Mouse (Mus musculus) monocyte, adult 5-6 weeks (primary cell): ENCODE results near the gene C2cd4d. TPM values are rescaled to one million over a fixed set of nuclear protein-coding genes. Genes with fewer than 3 reads are reported as not detected.

Source experiments
- ATAC-seq: fragments of 153-309, 156-312 bp; replicated peaks from 2 replicates; pipeline ENCODE4 v1.8.0; 2017; ENCODE audit warnings: mild to moderate bottlenecking; ENCODE audit not compliant: low TSS enrichment, insufficient number of reproducible peaks, severe bottlenecking, poor library complexity, low FRiP score
- total RNA-seq: library from RNA; stranded (forward); fragments of 200-1000, 200-491, 200-594 nt; gene quantifications from 3 replicates; pipeline ENCODE4 v1.2.3, GENCODE M21; 2017

The C2cd4d gene
- total RNA-seq: not detected in 3 replicates

DNA sequence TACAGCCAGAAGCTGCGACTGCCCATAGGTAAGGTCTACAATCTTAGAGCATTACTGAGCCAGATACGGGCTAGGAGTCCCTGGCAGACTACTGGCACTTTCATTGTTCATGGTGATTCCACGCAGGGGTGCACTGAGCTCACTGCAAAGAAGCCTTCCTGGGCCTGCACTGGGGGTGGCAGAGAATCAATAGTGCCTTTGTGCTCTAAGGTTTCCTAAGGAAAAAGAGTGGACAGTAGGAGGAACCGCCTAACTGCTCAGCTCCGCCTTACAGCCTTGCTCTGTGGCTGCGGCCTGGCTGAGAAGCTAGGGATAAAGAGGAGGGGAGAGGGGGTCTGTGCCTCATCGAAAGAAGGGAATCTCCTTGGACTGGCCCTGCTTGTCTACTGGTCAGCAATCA is at the start of gene C2cd4d:
C2cd4d (plus strand) TSS at position 301 of the 400 bp plus-strand sequence.
- no peak for ATAC-seq

DNA sequence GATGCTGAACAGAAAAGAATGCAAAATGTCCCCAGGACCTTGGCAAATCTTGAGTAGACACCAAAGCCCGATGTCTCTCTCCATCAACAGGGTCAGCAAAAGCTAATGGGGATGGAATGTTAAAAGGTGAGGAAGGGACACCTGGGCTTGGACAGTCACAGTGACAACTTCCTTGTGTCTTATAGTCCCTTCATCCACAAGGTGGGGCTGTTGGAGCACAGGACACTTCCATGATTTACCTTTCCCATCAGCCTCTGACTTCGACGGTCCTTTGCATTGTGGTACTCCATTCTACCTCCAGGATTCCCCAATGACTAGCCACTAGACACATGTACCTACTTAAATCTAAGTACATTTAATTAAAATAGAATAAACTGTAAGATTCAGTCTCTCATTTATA is 33.6 kb upstream of the C2cd4d start:
- ATAC-seq: no peak

DNA sequence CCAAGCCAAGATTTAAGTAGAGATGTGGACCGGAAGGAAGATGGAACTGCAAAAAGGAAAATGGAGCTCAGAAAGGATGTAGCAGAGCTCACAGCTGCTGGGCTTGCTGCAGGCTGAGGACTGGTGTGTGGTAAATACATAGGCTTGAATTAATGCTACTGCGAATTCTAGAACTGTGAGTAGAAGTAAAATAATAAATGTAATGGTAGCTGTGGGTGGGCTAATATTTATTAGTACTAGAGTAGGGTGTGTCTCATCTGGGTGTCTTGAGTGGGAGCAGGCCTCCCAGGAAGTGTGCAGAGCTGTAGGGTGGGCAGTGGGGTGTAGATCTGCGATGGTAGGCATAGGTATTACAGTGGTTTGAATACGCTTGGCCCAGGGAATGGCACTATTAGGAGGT is 27.8 kb upstream of the C2cd4d start:
- ATAC-seq: no peak

DNA sequence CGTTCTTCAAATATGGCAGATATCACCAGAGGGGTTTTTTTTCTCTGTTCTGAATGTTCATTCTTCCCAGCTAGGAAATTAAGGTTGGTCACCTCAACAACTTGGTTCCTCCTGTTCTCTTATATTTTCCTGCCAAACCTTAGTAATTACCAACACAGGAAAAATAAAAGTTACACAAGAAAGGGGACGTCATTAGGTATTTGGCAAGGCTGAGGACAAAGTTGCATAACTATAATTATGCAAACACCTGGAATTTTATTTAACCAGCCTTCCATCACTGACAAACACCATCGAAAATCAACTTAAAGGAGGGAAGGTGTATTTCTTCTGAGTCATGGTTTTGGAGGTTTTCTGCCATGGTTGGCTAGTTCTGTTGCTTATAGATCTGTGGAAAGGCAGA is 23.7 kb upstream of the C2cd4d start:
- no peak for ATAC-seq

DNA sequence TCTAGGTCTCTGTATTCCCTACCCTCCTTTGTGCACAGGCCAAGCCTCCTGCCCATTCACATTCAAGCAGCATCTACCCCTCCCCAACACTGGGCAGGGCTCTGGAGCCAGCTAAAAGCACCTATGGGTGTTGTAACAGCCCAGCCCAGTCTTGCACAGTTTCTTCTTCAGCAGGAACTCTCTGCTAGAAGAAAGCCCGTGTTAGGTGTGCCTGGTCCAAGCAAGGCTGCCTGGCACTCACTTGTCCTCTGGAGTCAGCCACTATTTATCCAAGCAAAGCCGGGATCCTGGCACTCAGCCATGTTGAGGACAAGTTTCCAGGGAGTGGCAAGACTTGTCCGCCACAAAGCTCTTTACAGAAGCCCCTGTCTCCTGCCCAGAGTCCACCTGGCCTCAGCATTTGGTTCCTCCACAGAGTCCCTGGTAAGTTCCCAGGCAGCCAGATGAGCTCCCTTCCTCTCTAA is 20.2 kb upstream of the C2cd4d start, which contains the start of gene Them5:
Them5 (plus strand) TSS at position 141 of the 464 bp plus-strand sequence.
- ATAC-seq: no peak

DNA sequence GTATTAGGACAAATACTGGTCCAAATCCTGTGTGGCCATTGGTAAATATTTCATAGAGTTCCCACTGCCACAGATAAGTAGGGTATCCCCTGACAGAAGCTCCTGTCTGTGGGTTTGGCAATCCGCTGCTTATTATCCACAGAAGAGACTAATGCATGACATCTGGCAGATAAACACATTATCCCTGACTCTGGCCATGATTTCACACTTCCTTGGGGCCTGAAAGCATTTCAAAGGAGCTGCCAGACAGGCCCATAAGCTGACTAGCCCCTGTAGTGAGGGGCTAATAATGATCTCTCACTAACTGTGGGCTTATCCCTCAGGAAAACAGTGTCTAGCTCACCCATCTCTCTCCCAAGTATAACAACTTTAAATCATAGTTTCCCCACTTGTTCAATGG is 19.7 kb upstream of the C2cd4d start:
- no peak for ATAC-seq

DNA sequence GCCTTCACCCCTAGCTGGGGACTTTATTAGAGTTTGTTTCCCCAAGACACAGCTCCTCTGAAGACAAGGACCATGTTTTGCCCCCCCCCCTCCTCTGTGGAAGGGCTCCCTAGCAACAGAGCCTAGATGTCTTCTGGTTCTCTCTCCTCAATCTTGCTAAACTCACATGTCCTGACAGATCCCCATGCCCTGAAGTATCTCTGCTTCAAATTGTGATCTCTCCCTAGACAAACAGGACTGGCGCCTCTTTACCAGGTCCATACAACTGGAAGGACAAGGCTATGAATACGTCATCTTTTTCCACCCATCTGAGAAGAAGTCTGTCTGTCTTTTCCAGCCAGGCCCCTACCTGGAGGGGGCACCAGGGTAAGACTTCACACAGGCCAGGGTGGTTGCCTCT is 18.1 kb upstream of the C2cd4d start:
- no peak for ATAC-seq

DNA sequence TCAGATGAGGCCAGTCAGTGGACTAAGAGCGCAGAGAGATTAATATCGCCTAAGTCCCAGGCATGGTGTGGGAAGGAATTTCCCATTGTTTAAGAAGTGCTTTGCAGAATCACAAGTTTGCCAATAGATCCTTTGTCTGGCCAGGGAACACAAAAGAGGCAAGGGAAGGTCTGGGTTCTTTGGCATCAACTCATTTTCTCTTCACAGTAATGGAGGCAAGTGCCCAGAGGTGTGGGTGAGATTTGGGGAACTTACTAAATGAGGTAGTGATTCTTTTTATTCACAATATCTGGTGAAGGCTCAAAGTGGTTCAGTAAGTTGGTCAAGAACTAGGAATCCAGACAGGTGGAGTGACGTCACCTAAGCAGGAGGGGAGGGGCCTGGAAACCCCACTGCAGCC is 17.3 kb upstream of the C2cd4d start:
- ATAC-seq: no peak

DNA sequence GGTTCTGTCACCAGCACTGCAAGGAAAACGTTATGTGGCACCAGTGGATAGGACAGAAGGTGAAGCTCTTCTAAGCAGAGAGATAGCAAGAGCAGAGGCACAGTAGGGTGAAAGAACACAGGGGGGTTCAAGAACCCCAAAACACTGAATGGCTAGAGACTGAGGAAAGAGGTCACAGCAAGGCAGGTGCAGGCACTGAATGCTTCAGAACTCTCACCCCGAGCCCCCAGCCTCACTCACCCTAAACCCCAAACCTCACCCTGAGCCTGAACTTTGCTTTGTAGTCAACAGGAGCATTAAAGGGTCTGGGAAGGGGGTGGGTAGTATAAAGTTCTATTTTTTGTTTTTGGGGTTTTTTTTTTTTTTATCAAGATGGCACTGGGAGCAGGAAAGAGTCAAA is 14.1 kb upstream of the C2cd4d start:
- no peak for ATAC-seq

DNA sequence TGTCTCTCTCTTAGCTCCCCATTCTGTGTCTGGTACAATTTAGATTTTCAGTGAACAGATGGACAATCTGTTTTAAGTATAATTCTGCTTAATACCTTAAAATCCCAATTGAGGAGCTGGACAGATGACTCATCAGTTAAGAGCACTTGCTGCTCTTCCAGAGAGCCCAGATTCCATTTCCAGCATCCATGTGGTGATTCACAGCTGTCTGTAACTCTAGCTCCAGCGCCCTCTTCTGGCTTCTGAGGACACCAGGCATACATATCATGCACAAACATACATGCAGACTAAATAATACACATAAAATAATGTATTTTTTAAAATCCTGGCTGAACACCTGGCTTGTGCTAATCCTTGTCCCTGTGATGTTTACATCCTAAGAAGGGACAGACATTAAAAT is 1.4 kb upstream of the C2cd4d start:
- ATAC-seq: no peak

DNA sequence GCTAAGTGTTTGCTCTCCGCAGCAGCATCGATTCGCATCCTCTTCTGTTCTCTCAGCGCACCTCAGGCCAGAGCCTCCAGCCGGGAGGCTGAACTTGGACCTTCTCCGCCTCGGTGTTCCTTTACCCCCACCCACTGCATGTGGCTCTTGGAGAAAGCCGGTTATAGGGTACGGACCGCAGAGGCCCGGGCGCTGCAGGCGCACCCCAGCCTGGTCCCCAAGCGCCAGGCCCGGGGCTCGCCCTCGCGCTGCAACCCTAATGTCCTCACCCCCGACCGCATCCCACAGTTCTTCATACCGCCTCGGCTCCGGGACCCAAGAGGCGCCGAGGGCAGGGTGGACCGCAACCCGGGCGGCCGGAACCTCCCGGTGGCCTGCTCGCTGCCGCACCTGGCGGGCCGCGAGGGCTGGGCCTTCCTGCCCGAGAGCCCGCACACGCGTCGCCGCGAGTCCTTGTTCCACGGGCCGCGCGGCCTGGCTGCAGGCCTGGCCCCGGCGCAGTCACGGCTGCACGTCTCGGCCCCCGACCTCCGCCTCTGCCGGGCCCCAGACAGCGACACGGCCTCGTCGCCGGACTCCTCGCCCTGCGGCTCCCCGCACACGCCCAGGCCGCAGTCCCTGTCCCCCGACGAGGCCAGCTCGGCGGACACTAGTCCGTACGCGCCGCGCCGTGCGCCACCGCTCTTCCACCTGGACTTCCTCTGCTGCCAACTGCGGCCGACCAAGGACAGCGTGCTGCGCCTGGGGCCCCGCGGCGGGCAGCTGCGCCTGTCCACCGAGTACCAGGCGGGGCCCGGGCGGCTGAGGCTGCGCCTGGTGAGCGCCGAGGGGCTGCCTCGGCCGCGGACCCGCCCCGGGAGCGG is 1.3 kb downstream of the C2cd4d start:
- no peak for ATAC-seq

DNA sequence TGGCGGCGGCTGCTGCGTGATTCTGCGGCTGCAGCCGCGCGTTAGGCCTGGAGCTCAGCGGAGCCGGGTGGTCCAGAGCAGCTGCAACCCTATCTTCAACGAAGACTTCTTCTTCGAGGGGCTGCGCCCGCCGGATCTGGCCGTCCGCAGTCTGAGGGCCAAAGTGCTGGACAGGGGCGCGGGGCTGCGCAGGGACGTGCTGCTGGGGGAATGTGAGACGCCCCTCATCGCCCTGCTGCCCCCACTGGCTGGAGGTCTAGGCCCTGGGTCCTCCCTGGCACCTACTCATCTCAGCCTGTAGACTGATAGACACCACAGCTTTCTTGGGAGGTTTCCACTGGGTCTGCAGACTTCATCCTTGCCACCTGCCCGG is 1.9 kb downstream of the C2cd4d start:
- ATAC-seq: no peak

DNA sequence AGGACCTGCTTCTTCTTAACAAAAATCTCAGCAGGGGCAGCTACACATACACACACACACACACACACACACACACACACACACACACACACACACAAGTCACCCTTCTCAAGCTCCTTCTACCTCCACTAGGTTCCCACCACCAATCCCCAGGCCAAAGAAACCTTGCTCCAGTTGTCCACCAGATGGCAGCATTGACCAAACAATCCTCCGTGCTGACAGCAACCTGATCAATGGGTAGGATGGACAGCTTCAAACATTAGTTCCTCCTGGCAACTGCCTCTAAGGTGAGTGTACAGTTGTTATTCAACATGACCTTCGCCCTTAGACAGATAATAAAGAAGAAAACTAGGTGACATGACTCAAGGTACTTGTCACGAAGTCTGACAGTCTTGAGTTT is 4.5 kb downstream of the C2cd4d start:
- ATAC-seq: peak; percentile 71

DNA sequence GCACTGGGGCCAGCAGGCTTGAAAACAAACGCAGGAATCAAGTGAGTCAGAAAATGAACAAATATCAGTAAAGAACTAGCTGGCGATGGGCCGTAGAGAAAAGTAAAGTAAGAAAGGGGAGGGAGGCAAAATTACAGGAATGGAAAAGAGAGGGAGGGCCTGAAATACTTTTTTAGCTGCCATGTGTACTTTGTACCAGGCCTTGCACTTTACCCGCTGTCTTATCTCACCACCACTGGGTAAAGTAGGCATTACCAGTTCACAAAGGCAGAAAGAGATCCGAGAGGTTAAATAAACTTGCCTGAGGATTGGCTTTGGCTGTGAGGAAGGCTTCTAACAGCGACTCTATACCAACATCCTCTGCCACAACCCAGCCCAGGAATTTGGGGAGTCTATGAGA is 5.3 kb downstream of the C2cd4d start:
- no peak for ATAC-seq

DNA sequence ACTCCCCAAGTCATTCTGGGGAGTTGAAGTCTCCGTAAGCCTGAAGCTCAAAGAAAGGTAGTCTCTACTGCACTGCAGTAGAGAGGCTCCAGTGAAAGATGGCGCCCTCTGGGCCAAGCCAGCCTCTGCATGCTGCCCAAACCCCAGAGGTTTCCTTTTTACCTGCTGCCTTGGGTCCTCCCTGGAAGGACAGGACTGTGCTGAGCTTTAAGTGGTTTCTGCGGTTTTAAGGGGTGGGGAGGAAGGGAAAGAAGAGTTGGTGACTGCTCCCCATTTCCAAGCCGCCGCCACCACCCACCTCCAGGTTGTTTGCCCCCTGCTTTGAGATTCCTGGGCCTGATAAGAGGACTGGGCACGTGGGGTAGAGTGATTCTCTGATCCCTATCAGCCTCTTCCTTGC is 6.4 kb downstream of the C2cd4d start:
- ATAC-seq: no peak

DNA sequence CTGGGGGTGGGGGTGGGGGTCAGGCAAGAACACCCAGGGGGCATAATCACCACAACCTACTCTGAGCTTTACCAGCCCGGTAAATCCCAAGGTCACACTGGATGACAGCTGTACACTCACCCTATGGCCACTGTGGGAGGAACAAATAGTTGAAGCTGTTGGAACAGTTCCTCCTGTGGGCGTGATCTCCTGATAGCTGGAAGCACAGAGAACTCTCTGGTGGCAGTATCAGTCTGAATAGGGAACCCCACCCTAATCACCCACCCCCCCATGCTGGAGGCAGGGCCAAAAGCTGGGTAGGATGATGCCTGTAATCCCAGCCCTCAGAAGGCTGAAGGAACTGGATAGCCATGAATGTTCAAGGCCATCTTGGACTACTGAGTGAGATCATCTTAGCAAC is 7.5 kb downstream of the C2cd4d start:
- ATAC-seq: no peak

DNA sequence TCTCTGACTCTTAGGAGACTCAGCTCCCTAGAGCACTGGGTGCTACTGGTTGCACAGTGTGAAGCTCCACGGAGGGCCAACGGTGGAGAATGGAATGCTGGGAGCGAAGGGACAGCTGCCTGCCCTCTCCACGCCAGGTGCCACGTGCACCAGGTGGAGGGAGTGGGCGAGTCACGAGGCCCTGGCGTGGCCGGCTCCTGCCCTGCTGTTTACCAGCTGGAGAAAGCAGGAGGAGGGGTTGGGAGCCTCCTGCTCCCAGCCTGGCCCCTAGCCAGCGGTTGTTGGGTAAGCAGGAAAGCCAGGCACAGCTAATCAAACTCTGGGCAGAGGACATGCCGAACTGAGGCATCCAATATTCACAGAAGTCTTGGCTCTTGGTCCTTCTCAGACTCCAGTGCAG is 9.4 kb downstream of the C2cd4d start:
- ATAC-seq: no peak

DNA sequence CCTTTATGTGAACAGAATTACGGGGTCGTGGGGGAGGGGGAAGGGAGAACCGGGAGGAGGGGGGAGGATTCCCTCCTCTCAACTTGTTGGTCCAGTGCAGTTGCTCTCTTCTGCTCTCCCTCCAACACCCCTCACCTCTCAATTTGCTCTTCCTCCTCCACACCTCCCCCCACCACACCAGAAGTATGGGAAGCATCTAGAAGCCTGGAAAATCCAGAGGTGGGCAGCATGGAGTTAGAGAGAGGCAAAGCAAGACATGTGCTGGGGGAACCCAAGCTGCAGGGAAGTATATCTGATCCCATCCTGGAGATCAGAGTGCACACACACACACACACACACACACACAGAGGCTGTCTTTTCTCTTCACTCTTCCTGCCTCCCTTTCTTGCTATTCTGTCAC is 9.8 kb downstream of the C2cd4d start:
- no peak for ATAC-seq

DNA sequence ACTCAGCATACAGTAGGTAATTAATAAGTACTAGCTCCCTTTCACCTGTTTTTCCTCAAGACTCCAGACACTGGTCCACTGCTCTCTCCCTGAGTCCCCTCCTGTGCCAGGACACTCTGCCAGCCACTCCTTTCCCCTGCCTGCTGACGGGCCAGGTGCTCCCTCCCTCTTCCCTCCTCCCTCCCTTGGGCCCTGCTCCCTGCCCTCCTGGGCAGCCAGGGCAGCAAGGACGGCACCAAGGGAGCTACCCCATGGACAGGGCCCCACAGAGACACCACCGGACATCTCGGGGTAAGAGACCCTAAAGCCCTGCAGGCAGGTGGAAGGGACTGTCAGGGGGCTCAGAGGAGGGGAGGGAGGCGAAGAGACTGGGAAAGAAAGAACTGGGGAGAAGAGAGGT is 10.4 kb downstream of the C2cd4d start, which contains the start of gene Rorc:
Rorc (plus strand) TSS at position 154 of the 400 bp plus-strand sequence.
- ATAC-seq: no peak

DNA sequence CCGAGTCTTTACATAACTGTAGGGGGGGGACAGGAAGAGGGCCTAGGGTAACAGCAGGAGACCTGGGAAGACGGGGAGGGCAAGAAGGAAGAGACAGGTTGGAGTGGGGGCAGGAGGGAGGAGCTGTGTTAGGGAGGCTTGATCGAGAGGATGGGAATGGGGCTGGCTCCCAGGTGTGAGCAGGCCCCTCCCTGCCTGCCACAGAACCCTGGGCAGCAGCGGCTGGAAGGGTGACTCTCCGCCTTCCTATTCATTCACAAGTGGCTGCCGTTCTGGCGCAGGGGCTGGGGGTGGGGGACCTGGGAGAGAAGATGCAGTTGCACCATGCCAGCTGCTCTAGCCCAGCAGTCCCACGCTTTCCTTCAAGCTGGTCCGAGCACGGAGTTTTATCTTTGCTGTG is 10.9 kb downstream of the C2cd4d start:
- no peak for ATAC-seq

DNA sequence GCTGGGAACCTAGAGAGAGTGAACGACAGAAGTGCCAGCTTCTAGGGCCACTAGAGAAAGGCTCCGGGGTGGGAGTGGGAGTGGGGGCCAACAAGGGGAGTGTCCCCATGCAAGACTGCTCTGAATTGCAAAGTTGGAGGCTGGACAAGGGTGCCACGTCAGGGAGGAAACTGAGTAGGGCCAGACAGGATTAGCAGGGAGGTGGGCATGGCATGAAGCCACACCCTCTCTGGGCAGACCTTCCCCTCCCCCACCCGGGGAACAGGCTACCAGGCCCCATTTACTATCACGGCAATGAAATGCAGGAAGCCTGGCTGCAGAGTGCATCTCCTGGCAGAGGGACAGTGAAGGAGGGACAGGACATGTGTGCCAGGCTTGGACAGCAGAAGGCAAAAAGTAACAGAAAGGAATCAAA is 11.4 kb downstream of the C2cd4d start:
- ATAC-seq: no peak
